Mouse (Mus musculus) forebrain, embryonic 16.5 days (tissue): ENCODE data around the gene Gtf2i. TPM values are rescaled to one million over a fixed set of nuclear protein-coding genes. Genes with fewer than 3 reads are reported as not detected.

Source experiments
- ATAC-seq: fragments of 200-750 bp; cut with Nextera tagmentation; 2 replicates; pipeline ENCODE4 v1.8.0; 2017; ENCODE audit warnings: mild to moderate bottlenecking, moderate library complexity
- H3K27ac ChIP-seq: fragments of 300-500 bp; sonication (generic); 2 replicates; pipeline ENCODE4 v1.5.1; 2014; ENCODE audit warnings: low read length, control low read depth
- H3K27me3 ChIP-seq: fragments of 300-500 bp; sonication (generic); replicated peaks from 2 replicates; pipeline ENCODE4 v1.6.1; 2014; ENCODE audit warnings: low read length; ENCODE audit not compliant: control insufficient read depth, insufficient read depth
- H3K36me3 ChIP-seq: fragments of 300-500 bp; sonication (generic); 2 replicates; pipeline ENCODE4 v1.6.1; 2014; ENCODE audit not compliant: control insufficient read depth, insufficient read depth
- H3K4me1 ChIP-seq: fragments of 300-500 bp; sonication (generic); replicated peaks from 2 replicates; pipeline ENCODE4 v1.6.1; 2014; ENCODE audit warnings: low read length; ENCODE audit not compliant: control insufficient read depth, insufficient read depth
- H3K4me2 ChIP-seq: fragments of 300-500 bp; sonication (generic); 2 replicates; pipeline ENCODE4 v1.6.1; 2014; ENCODE audit warnings: mild to moderate bottlenecking, low read length, control low read depth
- H3K4me3 ChIP-seq: fragments of 300-500 bp; sonication (generic); replicated peaks from 2 replicates; pipeline ENCODE4 v1.5.1; 2014; ENCODE audit warnings: mild to moderate bottlenecking, low read length, control low read depth
- H3K9ac ChIP-seq: fragments of 300-500 bp; sonication (generic); replicated peaks from 2 replicates; pipeline ENCODE4 v1.6.1; 2014; ENCODE audit warnings: low read depth, low read length, control low read depth
- H3K9me3 ChIP-seq: fragments of 300-500 bp; sonication (generic); 2 replicates; pipeline ENCODE4 v1.6.1; 2016; ENCODE audit warnings: low read length; ENCODE audit not compliant: control insufficient read depth
- WGBS: fragments of 180-500 bp; shearing (Covaris S2); extraction: QIAGEN DNeasy Blood & Tissue Kit; methylation state at CpG from one replicate; pipeline ENCODE4 v1.1.7; 2014; 5-methylcytosine and 5-hydroxymethylcytosine counted together
- polyA plus RNA-seq: library from polyadenylated mRNA; unstranded; fragments of >200 nt; fragmentation: Nextera tagmentation; extraction: Ambion mirVana; gene quantifications from 2 replicates; pipeline ENCODE4 v1.2.1, GENCODE M21; 2015

Gtf2i gene
- polyA plus RNA-seq, 1 experiment from 2014 or later, result 168 TPM

- H3K4me1 ChIP-seq, result no peaks in the 10 kb centered on the region
- no peak overlapping the region for H3K9ac ChIP-seq
- no peak for ATAC-seq
- H3K27me3 ChIP-seq, result no peaks in the 10 kb centered on the region
- peaks cover 59% of the 10 kb centered on the region for H3K36me3 ChIP-seq
- no peak overlapping the region for H3K27ac ChIP-seq
- H3K4me3 ChIP-seq, result no peak overlapping the region
- WGBS, result 98% methylated on average over 2 of the region's 2 CpGs
- H3K9me3 ChIP-seq, result no peaks in the 10 kb centered on the region
- no peak overlapping the region for H3K4me2 ChIP-seq
These were observed 55.6 kb downstream of the Gtf2i start for GRCm38 (mm10) chr5:134258934-134259333.

- H3K27ac ChIP-seq, result no peak overlapping the region
- no peaks in the 10 kb centered on the region for H3K9me3 ChIP-seq
- ATAC-seq, result no peak
- H3K4me1 ChIP-seq, result no peaks in the 10 kb centered on the region
- no peaks in the 10 kb centered on the region for H3K27me3 ChIP-seq
- H3K36me3 ChIP-seq, result peaks cover 57% of the 10 kb centered on the region
- H3K4me3 ChIP-seq, result no peak overlapping the region
- H3K9ac ChIP-seq, result no peak overlapping the region
- no peak overlapping the region for H3K4me2 ChIP-seq
- 89% methylated on average over 4 of the region's 4 CpGs for WGBS
These were observed 56.2 kb downstream of the Gtf2i start for GRCm38 (mm10) chr5:134258395-134258794.

GRCm38 (mm10) chr5:134257349-134258031, 57.1 kb downstream of the Gtf2i start:
- H3K4me1 ChIP-seq, result no peaks in the 10 kb centered on the region
- H3K36me3 ChIP-seq, result peaks cover 57% of the 10 kb centered on the region
- H3K9me3 ChIP-seq, result no peaks in the 10 kb centered on the region
- no peak overlapping the region for H3K9ac ChIP-seq
- H3K4me2 ChIP-seq, result no peak overlapping the region
- ATAC-seq, result no peak
- 93% methylated on average over 13 of the region's 13 CpGs for WGBS
- no peaks in the 10 kb centered on the region for H3K27me3 ChIP-seq
- H3K4me3 ChIP-seq, result no peak overlapping the region
- no peak overlapping the region for H3K27ac ChIP-seq

- Histone ChIP-seq H3K4me1 (no peaks in the 10 kb centered on the region), H3K27me3 (no peaks in the 10 kb centered on the region), H3K27ac (no peak overlapping the region), H3K9ac (no peak overlapping the region), H3K9me3 (no peaks in the 10 kb centered on the region), H3K4me3 (no peak overlapping the region), H3K4me2 (no peak overlapping the region), H3K36me3 (peaks cover 58% of the 10 kb centered on the region)
- 90% methylated on average over 10 of the region's 10 CpGs for WGBS
- ATAC-seq, result no peak
These were observed 59.3 kb downstream of the Gtf2i start for GRCm38 (mm10) chr5:134255294-134255693.

- no peak overlapping the region for H3K27ac ChIP-seq
- no peak for ATAC-seq
- H3K4me1 ChIP-seq, result no peaks in the 10 kb centered on the region
- no peak overlapping the region for H3K4me3 ChIP-seq
- no peak overlapping the region for H3K9ac ChIP-seq
- H3K27me3 ChIP-seq, result no peaks in the 10 kb centered on the region
- WGBS, result 72% methylated on average over 3 of the region's 3 CpGs
- no peak overlapping the region for H3K4me2 ChIP-seq
- peaks cover 61% of the 10 kb centered on the region for H3K36me3 ChIP-seq
- H3K9me3 ChIP-seq, result no peaks in the 10 kb centered on the region
These were observed 60.8 kb downstream of the Gtf2i start for GRCm38 (mm10) chr5:134253806-134254205.

- Histone ChIP-seq H3K27ac (no peak overlapping the region), H3K9me3 (no peaks in the 10 kb centered on the region), H3K4me3 (no peak overlapping the region), H3K4me2 (no peak overlapping the region), H3K27me3 (no peaks in the 10 kb centered on the region), H3K9ac (no peak overlapping the region), H3K36me3 (peaks cover 75% of the 10 kb centered on the region), H3K4me1 (no peaks in the 10 kb centered on the region)
- no peak for ATAC-seq
- 100% methylated on average over 4 of the region's 4 CpGs for WGBS
These were observed 63.5 kb downstream of the Gtf2i start for GRCm38 (mm10) chr5:134251083-134251482.

- no peak for ATAC-seq
- 85% methylated on average over 3 of the region's 3 CpGs for WGBS
- Histone ChIP-seq H3K4me1 (no peaks in the 10 kb centered on the region), H3K36me3 (peaks cover 72% of the 10 kb centered on the region), H3K27me3 (no peaks in the 10 kb centered on the region), H3K4me2 (no peak overlapping the region), H3K9ac (no peak overlapping the region), H3K9me3 (no peaks in the 10 kb centered on the region), H3K4me3 (no peak overlapping the region), H3K27ac (no peak overlapping the region)
These were observed 64.0 kb downstream of the Gtf2i start for GRCm38 (mm10) chr5:134250601-134251000.

- ATAC-seq, result no peak
- Histone ChIP-seq H3K4me2 (no peak overlapping the region), H3K27ac (no peak overlapping the region), H3K27me3 (no peaks in the 10 kb centered on the region), H3K9ac (no peak overlapping the region), H3K9me3 (no peaks in the 10 kb centered on the region), H3K36me3 (peaks cover 73% of the 10 kb centered on the region), H3K4me1 (no peaks in the 10 kb centered on the region), H3K4me3 (no peak overlapping the region)
- 83% methylated on average over 8 of the region's 8 CpGs for WGBS
These were observed 65.3 kb downstream of the Gtf2i start for GRCm38 (mm10) chr5:134249245-134249649.

GRCm38 (mm10) chr5:134248608-134249244, 65.8 kb downstream of the Gtf2i start:
- H3K36me3 ChIP-seq, result peaks cover 78% of the 10 kb centered on the region
- H3K9me3 ChIP-seq, result no peaks in the 10 kb centered on the region
- no peak overlapping the region for H3K4me2 ChIP-seq
- 85% methylated on average over 14 of the region's 14 CpGs for WGBS
- no peak overlapping the region for H3K4me3 ChIP-seq
- no peak overlapping the region for H3K9ac ChIP-seq
- H3K4me1 ChIP-seq, result no peaks in the 10 kb centered on the region
- H3K27me3 ChIP-seq, result no peaks in the 10 kb centered on the region
- ATAC-seq, result no peak
- no peak overlapping the region for H3K27ac ChIP-seq
